Mouse (Mus musculus) ES-Bruce4 (cell line): ENCODE data around the gene Arl4d.

Source experiments
- CTCF ChIP-seq: IDR thresholded peaks from one replicate; pipeline ENCODE4 v1.8.1; 2011; ENCODE audit warnings: low read depth, low read length
- POLR2A ChIP-seq: IDR thresholded peaks from one replicate; pipeline ENCODE4 v1.8.1; 2011; ENCODE audit warnings: low read length; ENCODE audit not compliant: insufficient read depth

DNA sequence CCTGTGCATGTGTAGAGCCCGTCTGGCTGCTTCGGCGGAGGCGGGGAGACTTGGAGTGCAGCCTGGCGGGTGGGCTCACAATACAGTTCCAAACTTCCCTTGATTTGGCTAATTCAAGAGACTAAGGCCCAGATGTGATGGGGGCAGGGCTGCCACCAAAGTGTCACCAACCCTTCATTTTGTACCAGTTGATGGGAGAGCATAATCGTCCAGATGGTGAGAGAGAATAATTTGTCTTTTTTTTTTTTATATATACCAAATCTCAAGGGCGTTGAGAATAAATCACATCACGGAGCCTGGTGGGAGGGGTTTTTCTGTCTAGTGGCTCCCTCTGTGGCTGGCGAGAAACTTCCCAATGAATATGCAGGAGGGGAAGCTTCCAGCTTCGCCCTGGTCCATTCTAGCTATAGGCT lies 24.4 kb downstream of the Arl4d start:
- TF ChIP-seq CTCF (no peak), POLR2A (no peak)
